Mouse (Mus musculus): ENCODE results near the gene Xylb.
"Not testable (repeated sequence)": the region's sequence is repeated elsewhere in the genome, so short reads cannot be mapped to it uniquely, and the experiment has no call there.

Gene Xylb

GRCm38 (mm10) chr9:119340909-119341816 lies 16.0 kb upstream of the Xylb start, which contains the start of gene Myd88:
Myd88 (minus strand) TSS chr9:119341411.
- DNase-seq = peak; percentile 97

DNA sequence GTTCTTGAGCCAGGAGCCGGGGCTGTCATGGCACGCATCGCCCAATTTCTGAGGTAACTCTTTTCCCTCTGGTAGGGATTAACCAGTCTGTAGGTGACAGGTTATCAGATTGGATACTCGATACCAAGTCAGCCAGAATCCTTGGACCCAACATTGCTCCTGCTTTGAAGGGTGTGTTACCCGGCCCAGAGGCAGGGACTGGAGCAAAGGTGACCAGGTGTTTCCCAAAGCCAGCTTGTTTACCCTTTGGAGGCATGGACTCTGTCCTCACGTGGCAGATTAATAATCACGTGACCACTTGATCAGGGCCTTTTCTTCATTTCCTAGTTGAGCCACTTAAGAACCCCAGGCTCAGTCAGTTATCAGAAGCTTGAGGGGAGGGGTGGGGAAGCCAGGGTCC lies 14.5 kb upstream of the Xylb start:
- DNase-seq = no peak

- DNase-seq = no peak
These were observed 10.8 kb upstream of the Xylb start for GRCm38 (mm10) chr9:119346376-119346775.

- no peak for DNase-seq
These were observed 6.7 kb upstream of the Xylb start for GRCm38 (mm10) chr9:119350531-119350930.

DNA sequence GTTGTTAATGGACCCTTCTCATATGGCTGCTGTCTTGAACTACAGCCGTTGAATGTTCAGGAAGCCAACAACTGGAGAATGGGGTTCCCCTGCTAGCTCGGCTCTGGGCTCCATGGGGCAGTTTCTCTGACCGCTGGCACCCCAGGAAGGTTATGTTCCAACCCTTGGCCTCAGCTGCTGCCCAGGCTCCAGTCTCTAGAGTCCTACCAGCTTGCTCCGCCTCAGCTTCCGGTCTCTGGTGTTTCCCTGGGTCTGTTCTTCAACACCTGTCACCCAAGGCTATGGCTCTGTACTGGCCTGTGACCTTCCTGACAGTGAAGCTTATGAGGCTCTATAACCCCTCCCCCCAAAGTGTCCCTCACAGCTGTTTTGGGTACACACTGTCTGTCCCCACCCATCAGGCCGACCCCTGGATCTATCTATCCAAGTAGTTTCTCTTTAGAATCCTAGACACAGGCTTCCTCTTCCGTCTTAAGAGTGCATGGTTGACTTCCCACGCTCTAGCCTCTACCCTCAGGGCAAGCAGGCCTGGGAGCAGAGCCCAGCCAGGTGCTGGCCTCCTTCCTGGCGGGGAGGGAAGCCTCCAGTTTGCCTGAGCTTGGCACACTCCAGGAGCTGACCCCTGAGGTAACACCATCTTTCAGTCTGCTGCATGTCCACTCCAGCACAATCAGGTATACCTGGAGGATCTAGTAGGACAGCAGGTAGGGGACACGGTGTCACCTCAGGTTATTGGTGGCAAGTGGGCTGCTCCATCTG lies 6.1 kb upstream of the Xylb start:
- DNase-seq = peak; percentile 42

DNA sequence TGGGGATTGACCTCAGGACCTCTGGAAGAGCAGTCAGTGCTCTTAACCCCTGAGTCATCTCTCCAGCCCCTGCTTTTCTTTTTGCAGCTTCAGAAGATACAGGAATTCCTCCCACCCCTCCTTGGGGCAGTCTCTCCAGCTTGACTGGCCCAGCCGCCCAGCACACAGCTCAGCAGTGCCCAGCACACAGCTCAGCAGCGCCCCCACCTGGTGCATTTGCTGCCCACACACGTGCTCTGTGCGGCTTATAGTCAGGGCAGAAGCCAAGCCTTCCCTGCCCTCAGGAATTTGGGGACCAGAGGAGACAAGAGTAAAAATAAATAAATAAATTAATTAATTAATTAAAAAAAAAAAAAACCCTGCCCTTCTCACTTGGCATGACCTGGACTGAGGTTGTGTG lies 5.1 kb upstream of the Xylb start:
- peak; percentile 92 for DNase-seq

GRCm38 (mm10) chr9:119353926-119354325 lies 3.3 kb upstream of the Xylb start:
- peak; percentile 28 for DNase-seq

- no peak for DNase-seq
These were observed 1.2 kb upstream of the Xylb start for GRCm38 (mm10) chr9:119355943-119356342.

DNA sequence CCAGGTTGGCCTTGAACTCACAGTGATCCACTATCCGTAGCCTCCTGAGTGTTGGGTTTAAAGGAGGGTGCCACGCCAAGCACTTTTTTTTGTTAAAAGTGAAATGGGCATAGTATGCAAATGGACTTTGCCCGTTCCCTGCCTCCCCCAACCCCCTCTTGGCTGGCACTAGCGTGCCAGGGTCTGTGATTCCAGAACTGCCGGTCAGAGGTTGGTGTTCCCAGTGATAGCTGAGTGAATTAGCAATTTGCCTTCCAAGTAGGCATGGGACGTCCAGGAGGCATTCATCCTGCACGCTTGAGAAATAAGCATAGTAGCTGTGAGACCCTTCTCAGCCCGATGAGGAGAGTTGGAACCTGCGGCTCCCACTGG lies 863 bp downstream of the Xylb start:
- DNase-seq = peak; percentile 73

DNA sequence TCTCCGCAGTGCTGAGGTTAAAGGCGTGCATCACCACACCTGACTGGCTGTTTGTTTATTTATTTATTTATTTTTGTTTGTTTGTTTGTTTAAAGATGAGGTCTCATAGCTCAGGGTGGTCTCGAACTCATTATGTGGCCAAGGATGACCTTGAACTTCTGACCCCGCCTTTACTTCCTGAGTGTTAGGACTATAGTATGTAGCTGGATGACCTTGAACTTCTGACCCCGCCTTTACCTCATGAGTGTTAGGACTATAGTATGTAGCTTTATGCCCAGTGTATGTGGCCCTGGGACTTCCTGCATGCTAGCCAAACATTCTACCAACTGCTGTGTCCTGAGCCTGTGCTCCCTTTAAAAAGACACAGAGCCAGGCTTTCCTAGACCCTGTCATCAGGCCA lies 4.2 kb downstream of the Xylb start:
- no peak for DNase-seq

GRCm38 (mm10) chr9:119363229-119363628 lies 6.0 kb downstream of the Xylb start:
- no peak for DNase-seq

DNA sequence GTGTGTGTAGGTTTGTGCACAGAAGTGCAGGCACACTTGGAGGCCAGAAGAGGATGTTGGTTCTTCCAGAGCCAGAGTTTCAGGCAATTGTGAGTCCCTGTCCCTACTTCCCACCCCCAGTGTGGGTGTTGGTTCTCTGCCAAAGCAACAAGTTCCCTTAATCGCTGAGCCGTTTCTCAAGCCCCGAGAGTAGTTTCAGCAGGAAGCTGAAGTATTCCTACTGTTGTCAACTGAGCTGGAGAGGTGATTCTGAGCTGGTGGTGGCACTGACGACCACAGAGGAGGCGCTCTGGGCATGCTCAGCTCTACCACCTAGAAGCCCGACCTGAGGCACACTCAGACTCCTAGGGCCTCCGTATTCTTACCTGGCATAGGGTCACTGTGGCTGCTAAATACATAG lies 8.1 kb downstream of the Xylb start, which contains the start of gene Slc22a14:
Gene Slc22a14, minus strand, starts transcription at position 270 of the 400 bp plus-strand sequence.
- DNase-seq = peak; percentile 41

GRCm38 (mm10) chr9:119368367-119368766 lies 11.2 kb downstream of the Xylb start:
- no peak for DNase-seq

GRCm38 (mm10) chr9:119370770-119371169 lies 13.6 kb downstream of the Xylb start:
- not testable (repeated sequence) for DNase-seq

- DNase-seq = no peak
These were observed 14.1 kb downstream of the Xylb start for GRCm38 (mm10) chr9:119371251-119371650.

DNA sequence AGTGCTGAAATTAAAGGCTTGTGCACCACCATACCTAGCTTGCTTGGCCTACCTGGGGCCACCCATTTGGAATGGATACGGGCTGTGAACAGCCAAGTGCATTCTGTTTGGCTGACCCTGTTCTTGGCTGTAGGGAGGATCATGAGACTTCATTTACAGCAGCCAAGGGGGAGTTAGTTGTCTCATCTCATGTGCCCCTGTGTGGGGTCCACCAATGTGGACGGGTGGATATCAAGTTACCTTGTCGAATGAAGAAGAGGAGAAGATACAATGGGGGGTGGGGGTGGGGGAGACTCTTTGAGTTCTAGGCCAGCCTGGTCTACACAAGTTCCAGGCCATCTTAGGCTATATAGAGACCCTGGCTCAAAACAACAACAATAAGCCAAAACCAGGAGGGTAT lies 17.8 kb downstream of the Xylb start:
- DNase-seq = no peak

- no peak for DNase-seq
These were observed 18.4 kb downstream of the Xylb start for GRCm38 (mm10) chr9:119375556-119375955.

DNA sequence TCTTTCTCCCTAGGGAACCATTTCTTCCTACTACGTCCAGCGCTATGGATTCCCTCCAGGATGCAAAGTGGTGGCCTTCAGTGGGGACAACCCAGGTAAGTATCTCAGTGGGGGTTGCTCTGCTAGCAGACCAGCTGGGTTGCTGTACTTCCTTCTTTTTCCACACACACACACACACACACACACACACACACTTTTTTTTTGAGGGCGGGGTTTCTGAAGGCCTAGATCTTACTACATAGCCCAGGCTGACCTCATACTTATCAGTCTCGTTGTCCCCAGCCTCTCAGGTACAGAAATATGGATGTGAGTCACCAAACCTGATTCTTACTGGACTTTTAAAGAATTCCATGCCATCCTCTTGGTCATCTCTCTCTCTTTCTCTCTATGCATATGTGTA lies 21.1 kb downstream of the Xylb start:
- DNase-seq = no peak

DNA sequence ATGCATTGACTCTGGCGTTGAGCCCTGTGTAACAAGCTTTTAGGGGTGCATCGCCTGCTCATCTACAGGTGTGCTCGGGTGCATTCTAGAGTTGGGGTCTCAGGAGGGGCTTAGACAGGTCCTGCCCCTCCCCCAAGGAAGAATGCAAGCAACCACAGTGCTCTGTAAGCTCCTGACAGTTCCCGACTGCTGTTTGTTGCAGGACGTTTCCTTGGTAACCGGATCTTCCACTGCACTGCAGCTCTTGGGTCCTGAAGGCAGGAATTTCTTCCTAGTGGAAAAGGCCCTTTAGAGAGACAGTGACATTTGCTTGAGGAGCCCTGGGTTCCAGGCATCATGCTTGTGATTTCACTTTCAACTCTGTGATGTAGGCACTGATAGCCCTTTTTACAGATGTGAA lies 25.4 kb downstream of the Xylb start:
- DNase-seq = no peak

GRCm38 (mm10) chr9:119388956-119389355 lies 31.8 kb downstream of the Xylb start:
- peak; percentile 67 for DNase-seq

DNA sequence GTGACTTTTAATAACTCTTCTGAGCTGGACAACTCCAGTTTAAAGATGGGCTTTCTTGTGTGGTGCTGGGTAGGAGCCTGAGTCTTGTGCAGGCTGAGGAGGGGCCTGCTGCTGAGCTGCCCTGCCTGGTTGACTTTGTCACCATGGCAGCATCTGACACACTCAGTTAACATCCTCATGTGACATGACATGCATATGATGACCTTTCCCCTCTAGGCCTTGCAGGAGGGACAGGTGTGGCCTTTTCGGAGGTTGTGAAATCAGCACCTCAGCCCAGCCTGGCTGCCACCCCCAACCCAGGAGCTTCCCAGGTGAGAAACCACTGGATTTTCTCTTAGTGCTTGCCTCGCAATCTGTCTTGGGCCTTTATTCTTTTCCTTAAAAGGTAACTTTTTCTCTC lies 33.0 kb downstream of the Xylb start:
- DNase-seq = no peak

- DNase-seq = no peak
These were observed 37.6 kb downstream of the Xylb start for GRCm38 (mm10) chr9:119394808-119395207.

GRCm38 (mm10) chr9:119401351-119401750 lies 44.2 kb downstream of the Xylb start:
- DNase-seq = no peak

GRCm38 (mm10) chr9:119401801-119402214 lies 44.6 kb downstream of the Xylb start, which contains the start of gene Acvr2b:
Acvr2b (plus strand) TSS chr9:119402118.
- peak; percentile 99 for DNase-seq

All from kidney, postnatal 10 days (tissue).